9 mouse cellular contexts compared by ENCODE assay signal in the genomic region with DNA sequence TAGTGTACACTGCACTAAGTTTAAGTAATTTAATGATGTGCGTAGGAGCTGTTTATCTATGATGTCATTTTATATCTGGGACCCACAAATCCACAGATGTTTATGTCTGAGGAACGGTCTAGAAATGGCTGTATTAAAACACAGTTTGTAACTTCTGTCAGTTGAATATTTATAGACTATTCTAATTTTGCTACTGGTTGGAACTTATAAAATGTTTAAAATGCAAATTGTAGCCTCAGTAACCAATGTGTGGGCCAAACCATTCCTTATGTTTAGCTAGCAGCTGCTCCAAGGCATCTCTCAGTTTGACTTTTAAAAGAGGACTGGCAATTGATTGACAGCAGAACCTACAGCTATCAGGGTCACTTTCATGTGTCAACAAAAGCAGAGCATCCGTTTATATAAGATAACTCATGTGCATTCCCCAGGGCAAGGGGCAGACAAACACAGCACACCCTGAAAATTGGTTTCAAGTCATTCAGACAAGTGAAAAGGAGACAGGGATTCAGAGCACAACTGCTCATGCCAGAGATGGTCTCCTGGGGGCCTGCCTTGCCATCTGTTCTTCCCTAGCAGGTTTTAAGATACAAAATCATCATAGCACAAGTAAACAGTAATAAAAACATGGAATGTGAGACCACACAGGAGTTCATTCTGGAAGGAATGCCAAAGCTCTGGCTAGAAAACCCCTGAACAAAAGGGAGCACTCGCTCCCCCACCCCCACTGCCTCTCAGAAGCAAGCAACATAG. TPM values are rescaled to one million over a fixed set of nuclear protein-coding genes. Genes with fewer than 3 reads are reported as not detected.
DNase-seq lines count a peak whose midpoint lies in the region; ATAC-seq lines count a peak whose summit lies in the region.
"Had no signal": no experiment of that assay in that cellular context is flagged by ENCODE, and none has a peak within 500 bp of the region (broad histone marks: within the 10 kb centered on the region; RNA-seq: fewer than 3 reads in every experiment).

No protein-coding gene starts in this region.

- ATAC-seq in midbrain, embryonic 12.5 days (ENCODE audit: low FRiP score, low read depth), result peak; percentile 87
- ATAC-seq in monocyte, adult 5-6 weeks (replicated peaks; ENCODE audit: insufficient number of reproducible peaks, low FRiP score, low TSS enrichment, poor library complexity, severe bottlenecking), result no peak

- no peaks in the 10 kb centered on the region for H3K27me3 ChIP-seq in heart, embryonic 10.5 days (ENCODE audit: insufficient read depth, poor library complexity, severe bottlenecking)
- H3K27me3 ChIP-seq in hindbrain, embryonic 10.5 days (ENCODE audit: insufficient read depth, poor library complexity, severe bottlenecking), result no peaks in the 10 kb centered on the region
- no peaks in the 10 kb centered on the region for H3K27me3 ChIP-seq in midbrain, embryonic 12.5 days

- intact Hi-C loops in heart, postnatal 36 days (cut with DNase I), result loop anchor here (5.0 kb wide), 1 partner anchor 122 kb away; no protein-coding TSS in a partner anchor

- no peaks in the 10 kb centered on the region for H3K9me3 ChIP-seq in heart, embryonic 10.5 days
- no peaks in the 10 kb centered on the region for H3K9me3 ChIP-seq in hindbrain, embryonic 10.5 days
- no peaks in the 10 kb centered on the region for H3K9me3 ChIP-seq in midbrain, embryonic 12.5 days

- WGBS in heart, embryonic 10.5 days, result 55% methylated on average over 4 of the region's 4 CpGs
- 45% methylated on average over 4 of the region's 4 CpGs for WGBS in hindbrain, embryonic 10.5 days
- 55% methylated on average over 4 of the region's 4 CpGs for WGBS in midbrain, embryonic 12.5 days

- no peaks in the 10 kb centered on the region for H3K36me3 ChIP-seq in heart, embryonic 10.5 days
- H3K36me3 ChIP-seq in hindbrain, embryonic 10.5 days, result no peaks in the 10 kb centered on the region
- H3K36me3 ChIP-seq in midbrain, embryonic 12.5 days, result no peaks in the 10 kb centered on the region

- DNase-seq in heart, embryonic 10.5 days (ENCODE audit: low spot score), result peak; percentile 67
- no peak for DNase-seq in heart, postnatal 36 days
- peak; percentile 51 for DNase-seq in embryo, embryonic 10 days (ENCODE audit: low spot score)
- peak; percentile 73 for DNase-seq in hindbrain, embryonic 10.5 days (ENCODE audit: low spot score)
- no peak for DNase-seq in right cerebral cortex, postnatal 4 days
- no peak for DNase-seq in spleen, postnatal 10 days (ENCODE audit: low spot score in 2 of 2)
- DNase-seq: thymus, postnatal 25 days had no signal

- no peak overlapping the region for H3K27ac ChIP-seq in heart, embryonic 10.5 days
- peak overlapping the region; percentile 77 for H3K27ac ChIP-seq in hindbrain, embryonic 10.5 days
- peak overlapping the region; percentile 46; the same call in 1 of the 2 replicates for H3K27ac ChIP-seq in midbrain, embryonic 12.5 days (replicated peaks)

- peaks cover 12% of the 10 kb centered on the region for H3K4me1 ChIP-seq in heart, embryonic 10.5 days
- H3K4me1 ChIP-seq in hindbrain, embryonic 10.5 days (replicated peaks), result peaks cover 33% of the 10 kb centered on the region
- H3K4me1 ChIP-seq in midbrain, embryonic 12.5 days, result peaks cover 10% of the 10 kb centered on the region

- H3K4me2 ChIP-seq in midbrain, embryonic 12.5 days (replicated peaks), result no peak overlapping the region

- H3K9ac ChIP-seq in midbrain, embryonic 12.5 days (replicated peaks), result no peak overlapping the region

- no peak overlapping the region for H3K4me3 ChIP-seq in heart, embryonic 10.5 days
- no peak overlapping the region for H3K4me3 ChIP-seq in hindbrain, embryonic 10.5 days
- H3K4me3 ChIP-seq in midbrain, embryonic 12.5 days, result no peak overlapping the region

RNA-seq across cellular contexts. Expression of a gene that starts 48.0 kb away (rescaled TPM):
- polyA plus RNA-seq in heart, embryonic 10.5 days (2016; fragmentation: Nextera tagmentation; extraction: Ambion mirVana), result 173 and 189 TPM in 2 replicates
- 10 to 100 TPM; 61.6 to 63.1 TPM for total RNA-seq in heart, postnatal 36 days (2021)
- polyA plus RNA-seq in hindbrain, embryonic 10.5 days (2016; fragmentation: Nextera tagmentation; extraction: Ambion mirVana), result 168 and 184 TPM in 2 replicates
- 211 and 222 TPM in 2 replicates for polyA plus RNA-seq in midbrain, embryonic 12.5 days (2016; fragmentation: Nextera tagmentation; extraction: Ambion mirVana)
- 161 to 176 TPM (median 163 TPM) in 3 replicates for total RNA-seq in monocyte, adult 5-6 weeks (2017)

Comparison
In these comparisons a context has a peak if more than half of its experiments do, and no peak if none do; other contexts are left out.
1. DNase-seq: peak in heart, embryonic 10.5 days (single experiment), embryo, embryonic 10 days (single experiment) and hindbrain, embryonic 10.5 days (single experiment); none in heart, postnatal 36 days (0 of 2), right cerebral cortex, postnatal 4 days (single experiment) and spleen, postnatal 10 days (0 of 2).